Mouse (Mus musculus) MEL (cell line): ENCODE results near the gene Rpl35a. TPM values are rescaled to one million over a fixed set of nuclear protein-coding genes. Genes with fewer than 3 reads are reported as not detected.

Source experiments
- DNase-seq: peaks from one replicate; pipeline ENCODE4 v3.0.0; 2011; ENCODE audit warnings: low read depth, low spot score
- H3K27ac ChIP-seq: 2 replicates; pipeline ENCODE4 v1.5.1; 2012; ENCODE audit warnings: low read depth, mild to moderate bottlenecking, control low read depth, low read length, moderate library complexity; ENCODE audit not compliant: control insufficient read depth
- H3K27me3 ChIP-seq, 2 experiments: fragments of 150-350 bp in 1 of 2; sonication (generic) in 1 of 2; 2 replicates each; pipeline ENCODE4 v1.6.1; 2012; ENCODE audit warnings: low read length in 2 of 2, mild to moderate bottlenecking in 2 of 2, improper control_type of control experiment in 1 of 2, moderate library complexity in 1 of 2; ENCODE audit not compliant: insufficient read depth in 2 of 2, control insufficient read depth in 1 of 2
- H3K36me3 ChIP-seq, 2 experiments: 2 replicates each; pipeline ENCODE4 v1.6.1; 2012 to 2014; ENCODE audit warnings: low read length in 2 of 2, improper control_type of control experiment in 1 of 2, inconsistent platforms in 1 of 2, mild to moderate bottlenecking in 1 of 2; ENCODE audit not compliant: insufficient read depth in 2 of 2, control insufficient read depth in 1 of 2
- H3K4me1 ChIP-seq, 2 experiments: fragments of 150-350 bp in 1 of 2; sonication (generic) in 1 of 2; 2 replicates each; pipeline ENCODE4 v1.6.1; 2012; ENCODE audit warnings: low read length in 2 of 2, improper control_type of control experiment in 1 of 2, mild to moderate bottlenecking in 1 of 2; ENCODE audit not compliant: insufficient read depth in 2 of 2, control insufficient read depth in 1 of 2
- H3K4me3 ChIP-seq, 2 experiments: fragments of 150-350 bp in 1 of 2; sonication (generic) in 1 of 2; 2 replicates each; pipeline ENCODE4 v1.5.1; 2012; ENCODE audit warnings: low read depth in 2 of 2, low read length in 2 of 2, mild to moderate bottlenecking in 2 of 2, moderate library complexity in 2 of 2, control low read depth in 1 of 2, improper control_type of control experiment in 1 of 2; ENCODE audit not compliant: control insufficient read depth in 1 of 2, insufficient read depth in 1 of 2
- H3K79me2 ChIP-seq: 2 replicates; pipeline ENCODE4 v1.6.1; 2012; ENCODE audit warnings: mild to moderate bottlenecking, low read length, moderate library complexity; ENCODE audit not compliant: control insufficient read depth, poor library complexity, insufficient read depth
- H3K9ac ChIP-seq: 2 replicates; pipeline ENCODE4 v1.6.1; 2012; ENCODE audit warnings: low read depth, mild to moderate bottlenecking, control low read depth, low read length, moderate library complexity; ENCODE audit not compliant: control insufficient read depth, poor library complexity, severe bottlenecking
- H3K9me3 ChIP-seq: fragments of 150-350 bp; sonication (generic); replicated peaks from 2 replicates; pipeline ENCODE4 v1.6.1; 2012; ENCODE audit warnings: mild to moderate bottlenecking, low read length, improper control_type of control experiment, moderate library complexity; ENCODE audit not compliant: insufficient read depth
- BHLHE40 ChIP-seq: IDR thresholded peaks from 2 replicates; pipeline ENCODE4 v1.6.1; 2012; ENCODE audit warnings: low read depth, mild to moderate bottlenecking, inconsistent platforms, low read length, improper control_type of control experiment, borderline replicate concordance
- CHD2 ChIP-seq: IDR thresholded peaks from 2 replicates; pipeline ENCODE4 v1.6.1; 2011; ENCODE audit warnings: low read length, improper control_type of control experiment
- GABPA ChIP-seq: IDR thresholded peaks from 2 replicates; pipeline ENCODE4 v1.6.1; 2012; ENCODE audit warnings: low read depth, mild to moderate bottlenecking, inconsistent platforms, low read length, improper control_type of control experiment, moderate library complexity
- GATA1 ChIP-seq: IDR thresholded peaks from 2 replicates; pipeline ENCODE4 v1.6.1; 2011; ENCODE audit warnings: low read depth, low read length, improper control_type of control experiment
- KAT2A ChIP-seq: conservative IDR thresholded peaks from 2 replicates; pipeline ENCODE4 v1.6.1; 2012; ENCODE audit warnings: low read depth, low read length, improper control_type of control experiment, inconsistent platforms
- MAX ChIP-seq: IDR thresholded peaks from 2 replicates; pipeline ENCODE4 v1.6.1; 2011; ENCODE audit warnings: low read length, improper control_type of control experiment
- MEF2A ChIP-seq: IDR thresholded peaks from 2 replicates; pipeline ENCODE4 v1.6.1; 2014; ENCODE audit warnings: low read depth, mild to moderate bottlenecking, inconsistent platforms, low read length, improper control_type of control experiment; ENCODE audit not compliant: poor library complexity, insufficient replicate concordance, severe bottlenecking; ENCODE audit errors: extremely low read depth
- MXI1 ChIP-seq: IDR thresholded peaks from 2 replicates; pipeline ENCODE4 v1.6.1; 2011; ENCODE audit warnings: mild to moderate bottlenecking, low read depth, low read length, improper control_type of control experiment
- MYB ChIP-seq: IDR thresholded peaks from 2 replicates; pipeline ENCODE4 v1.6.1; 2011; ENCODE audit warnings: mild to moderate bottlenecking, low read depth, low read length, improper control_type of control experiment
- MYC ChIP-seq: IDR thresholded peaks from 2 replicates; pipeline ENCODE4 v1.6.1; 2011; ENCODE audit warnings: low read depth, mild to moderate bottlenecking, low read length, improper control_type of control experiment, moderate library complexity
- NELFE ChIP-seq: IDR thresholded peaks from 2 replicates; pipeline ENCODE4 v1.6.1; 2011; ENCODE audit warnings: low read depth, low read length, improper control_type of control experiment
- NRF1 ChIP-seq: IDR thresholded peaks from 2 replicates; pipeline ENCODE4 v1.6.1; 2014; ENCODE audit warnings: low read depth, mild to moderate bottlenecking, inconsistent platforms, low read length, improper control_type of control experiment, moderate library complexity; ENCODE audit not compliant: poor library complexity, insufficient read depth, severe bottlenecking
- POLR2A ChIP-seq, 2 experiments: IDR thresholded peaks; 2 replicates each; pipeline ENCODE4 v1.6.1; 2011 to 2012; ENCODE audit warnings: low read length in 2 of 2, mild to moderate bottlenecking in 2 of 2, control low read depth in 1 of 2, improper control_type of control experiment in 1 of 2, low read depth in 1 of 2, moderate library complexity in 1 of 2; ENCODE audit not compliant: control insufficient read depth in 1 of 2, insufficient read depth in 1 of 2, poor library complexity in 1 of 2
- POLR2AphosphoS2 ChIP-seq: IDR thresholded peaks from 2 replicates; pipeline ENCODE4 v1.6.1; 2011; ENCODE audit warnings: low read length, improper control_type of control experiment
- POLR2AphosphoS5 ChIP-seq: IDR thresholded peaks from 2 replicates; pipeline ENCODE4 v1.6.1; 2012; ENCODE audit warnings: low read depth, borderline replicate concordance, mild to moderate bottlenecking, inconsistent platforms, low read length, moderate library complexity, mixed read lengths
- RAD21 ChIP-seq: IDR thresholded peaks from 2 replicates; pipeline ENCODE4 v1.6.1; 2011; ENCODE audit warnings: mild to moderate bottlenecking, low read depth, low read length, improper control_type of control experiment
- TAL1 ChIP-seq: IDR thresholded peaks from 2 replicates; pipeline ENCODE4 v1.6.1; 2012; ENCODE audit warnings: mild to moderate bottlenecking, inconsistent platforms, low read length, moderate library complexity, mixed read lengths
- TBP ChIP-seq: IDR thresholded peaks from 2 replicates; pipeline ENCODE4 v1.8.0; 2011; ENCODE audit warnings: low read depth, low read length, improper control_type of control experiment
- TCF12 ChIP-seq: IDR thresholded peaks from 2 replicates; pipeline ENCODE4 v1.6.1; 2014; ENCODE audit warnings: low read depth, mild to moderate bottlenecking, inconsistent platforms, low read length, improper control_type of control experiment, moderate library complexity
- UBTF ChIP-seq: IDR thresholded peaks from 2 replicates; pipeline ENCODE4 v1.6.1; 2012; ENCODE audit warnings: low read depth, mild to moderate bottlenecking, inconsistent platforms, low read length, improper control_type of control experiment, moderate library complexity, borderline replicate concordance; ENCODE audit not compliant: insufficient read depth
- USF1 ChIP-seq: IDR thresholded peaks from 2 replicates; pipeline ENCODE4 v1.6.1; 2014; ENCODE audit warnings: low read depth, mild to moderate bottlenecking, inconsistent platforms, low read length, improper control_type of control experiment, moderate library complexity
- USF2 ChIP-seq, 2 experiments: IDR thresholded peaks; 2 replicates each; pipeline ENCODE4 v1.6.1; 2011 to 2012; ENCODE audit warnings: improper control_type of control experiment in 2 of 2, low read length in 2 of 2, borderline replicate concordance in 1 of 2, inconsistent platforms in 1 of 2, low read depth in 1 of 2, mild to moderate bottlenecking in 1 of 2; ENCODE audit not compliant: insufficient read depth in 1 of 2
- ZKSCAN1 ChIP-seq: IDR thresholded peaks from 2 replicates; pipeline ENCODE4 v1.6.1; 2012; ENCODE audit warnings: low read depth, mild to moderate bottlenecking, inconsistent platforms, low read length, improper control_type of control experiment, moderate library complexity
- ZMIZ1 ChIP-seq: IDR thresholded peaks from 2 replicates; pipeline ENCODE4 v1.6.1; 2012; ENCODE audit warnings: low read depth, mild to moderate bottlenecking, inconsistent platforms, low read length, improper control_type of control experiment, moderate library complexity
- ZNF384 ChIP-seq: IDR thresholded peaks from 2 replicates; pipeline ENCODE4 v1.6.1; 2012; ENCODE audit warnings: low read depth, mild to moderate bottlenecking, inconsistent platforms, low read length, improper control_type of control experiment
- polyA plus RNA-seq, 2 experiments: library from polyadenylated mRNA; stranded (reverse) in 1 of 2; unstranded in 1 of 2; fragments of >175 nt in 1 of 2; fragments of >200 nt in 1 of 2; gene quantifications; 2 replicates each; pipeline versions ENCODE4 v1.2.1 to v1.2.4; 2012; ENCODE audit warnings: low replicate concordance in 2 of 2, low read depth in 1 of 2; ENCODE audit not compliant: insufficient read length in 2 of 2, insufficient read depth in 1 of 2, missing spikeins in 1 of 2
- total RNA-seq: library from RNA; depleted of rRNA; stranded (reverse); fragments of 300-350 nt; gene quantifications from 2 replicates; pipeline ENCODE4 v1.2.3, GENCODE M21; 2012

Rpl35a gene
- total and polyA plus RNA-seq, 3 experiments = 1,572 to 2,314 TPM; not detected in 1

- TF ChIP-seq ZKSCAN1 = peak; percentile 53; the same call in 1 of the 2 replicates
- peak; percentile 91 for TF ChIP-seq ZMIZ1
- no peak for TF ChIP-seq MEF2A
Observed at GRCm38 (mm10) chr16:33062024-33062681, 5.9 kb downstream of the Rpl35a start, which contains the start of gene Lmln (continued).

GRCm38 (mm10) chr16:33062682-33063131 is 6.5 kb downstream of the Rpl35a start:
- DNase-seq = peak; percentile 80
- Histone ChIP-seq H3K27ac (peak overlapping the region; percentile 50), H3K4me1 (peaks cover 3 to 20% of the 10 kb centered on the region in 2 experiments; a peak in 3 of 4 replicates), H3K36me3 (peaks cover 7 to 31% of the 10 kb centered on the region in 2 experiments), H3K9ac (peak overlapping the region; percentile 77), H3K79me2 (peaks cover 18% of the 10 kb centered on the region), H3K27me3 (no peaks in the 10 kb centered on the region), H3K9me3 (no peaks in the 10 kb centered on the region), H3K4me3 (peak overlapping the region; percentile 75 to 76)
- no peak for TF ChIP-seq NRF1
- TF ChIP-seq BHLHE40 = no peak
- no peak for TF ChIP-seq TBP
- TF ChIP-seq ZKSCAN1 = no peak
- no peak; the same call in 1 of the 2 replicates for TF ChIP-seq POLR2AphosphoS5
- no peak for TF ChIP-seq TCF12
- TF ChIP-seq RAD21 = no peak
- TF ChIP-seq USF2 (IDR thresholded peaks at IDR 0.05; ENCODE audit: borderline replicate concordance in 1 of 2, insufficient read depth in 1 of 2, low read depth in 1 of 2, low read length in 2 of 2) = no peak
- TF ChIP-seq ZNF384 = no peak
- TF ChIP-seq MAX = no peak
- TF ChIP-seq KAT2A = no peak
- no peak for TF ChIP-seq CHD2
- TF ChIP-seq MYB = no peak

GRCm38 (mm10) chr16:33063267-33063666 is 7.0 kb downstream of the Rpl35a start:
- peaks cover 3 to 25% of the 10 kb centered on the region in 2 experiments for H3K36me3 ChIP-seq
- peaks cover 3 to 16% of the 10 kb centered on the region in 2 experiments; a peak in 3 of 4 replicates for H3K4me1 ChIP-seq
- peak overlapping the region; percentile 77 for H3K9ac ChIP-seq
- H3K9me3 ChIP-seq = no peaks in the 10 kb centered on the region
- peak overlapping the region; percentile 50 for H3K27ac ChIP-seq
- DNase-seq = peak; percentile 94
- peaks cover 13% of the 10 kb centered on the region for H3K79me2 ChIP-seq
- peak overlapping the region; percentile 75 to 76 for H3K4me3 ChIP-seq
- no peaks in the 10 kb centered on the region for H3K27me3 ChIP-seq
- peak; percentile 59 for TF ChIP-seq GATA1
- TF ChIP-seq ZKSCAN1 = no peak; the same call in 1 of the 2 replicates
- peak; percentile 38; the same call in 1 of the 2 replicates for TF ChIP-seq NELFE
- TF ChIP-seq KAT2A = no peak
- TF ChIP-seq MYC = peak; percentile 32; the same call in 1 of the 2 replicates
- TF ChIP-seq UBTF = no peak
- no peak for TF ChIP-seq POLR2AphosphoS5
- TF ChIP-seq NRF1 = no peak
- TF ChIP-seq POLR2AphosphoS2 = no peak
- no peak for TF ChIP-seq USF1
- no peak for TF ChIP-seq MXI1
- no peak; a peak in 1 of 4 replicates for TF ChIP-seq POLR2A (IDR thresholded peaks at IDR 0.05; ENCODE audit: control insufficient read depth in 1 of 2, insufficient read depth in 1 of 2, low read depth in 1 of 2, low read length in 2 of 2, poor library complexity in 1 of 2)
- no peak for TF ChIP-seq MEF2A
- 0 out of 2 replicates have a peak, but pooled peaks have one; percentile 15 for TF ChIP-seq TCF12
- TF ChIP-seq TAL1 = no peak
- no peak for TF ChIP-seq GABPA
- no peak for TF ChIP-seq MYB
- no peak; the same call in 1 of the 2 replicates for TF ChIP-seq BHLHE40
